11 mouse cellular contexts compared by ENCODE assay signal in the genomic region with DNA sequence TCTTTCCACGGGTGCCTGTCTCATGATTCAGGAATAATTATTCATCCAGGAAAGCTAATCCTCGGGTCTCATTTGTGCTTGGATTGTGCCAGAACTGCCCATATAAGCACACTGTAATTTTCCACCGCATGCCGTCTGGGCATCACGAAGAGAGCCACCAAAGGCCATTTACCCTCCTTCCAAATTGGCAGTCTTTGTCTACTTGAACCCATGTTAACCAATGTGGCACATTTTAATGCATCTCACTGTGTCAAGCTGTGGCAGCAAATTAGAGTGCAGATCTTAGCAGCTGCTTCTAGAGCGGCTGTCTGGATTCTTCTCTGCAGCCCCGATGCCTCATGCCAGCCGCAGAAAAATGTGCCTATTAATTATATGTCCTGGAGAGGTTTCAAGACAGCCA.
DNase-seq lines count a peak whose midpoint lies in the region; ATAC-seq and TF ChIP-seq lines count a peak whose summit lies in the region.
"Had no signal": no experiment of that assay in that cellular context is flagged by ENCODE, and none has a peak within 500 bp of the region (broad histone marks: within the 10 kb centered on the region; RNA-seq: fewer than 3 reads in every experiment).

No protein-coding gene starts in this region.

- H3K4me3 ChIP-seq in heart, embryonic 13.5 days: no peak overlapping the region
- H3K4me3 ChIP-seq in heart, embryonic 11.5 days (ENCODE audit: low read depth, low read length): no peak overlapping the region
- no peak overlapping the region for H3K4me3 ChIP-seq in kidney, postnatal 0 days (replicated peaks; ENCODE audit: low read depth, low read length)
- H3K4me3 ChIP-seq in hindbrain, embryonic 16.5 days (ENCODE audit: low read length): no peak overlapping the region
- H3K4me3 ChIP-seq: layer of hippocampus, adult 2 months had no signal

- H3K9me3 ChIP-seq in heart, embryonic 13.5 days: no peaks in the 10 kb centered on the region
- H3K9me3 ChIP-seq in heart, embryonic 11.5 days (replicated peaks; ENCODE audit: control insufficient read depth, low read length): no peaks in the 10 kb centered on the region
- no peaks in the 10 kb centered on the region for H3K9me3 ChIP-seq in kidney, postnatal 0 days (replicated peaks; ENCODE audit: low read length)
- no peaks in the 10 kb centered on the region for H3K9me3 ChIP-seq in hindbrain, embryonic 16.5 days (ENCODE audit: control insufficient read depth, low read length)

- ATAC-seq in heart, embryonic 13.5 days (ENCODE audit: extremely low read depth, insufficient number of reproducible peaks, low FRiP score, low TSS enrichment): no peak
- no peak for ATAC-seq in heart, embryonic 11.5 days (replicated peaks; ENCODE audit: insufficient number of reproducible peaks, low FRiP score, low TSS enrichment)
- ATAC-seq in kidney, postnatal 0 days (replicated peaks; ENCODE audit: low FRiP score, low read depth): no peak
- peak; percentile 60 for ATAC-seq in hindbrain, embryonic 16.5 days
- ATAC-seq: CD4-positive, CD25-positive, alpha-beta regulatory T cell, adult 4 months had no signal

- H3K27me3 ChIP-seq in heart, embryonic 13.5 days (replicated peaks): no peaks in the 10 kb centered on the region
- H3K27me3 ChIP-seq in heart, embryonic 11.5 days (ENCODE audit: control insufficient read depth, insufficient read depth, low read length): no peaks in the 10 kb centered on the region
- H3K27me3 ChIP-seq in kidney, postnatal 0 days (ENCODE audit: insufficient read depth, low read length): no peaks in the 10 kb centered on the region
- no peaks in the 10 kb centered on the region for H3K27me3 ChIP-seq in hindbrain, embryonic 16.5 days (replicated peaks; ENCODE audit: control insufficient read depth, insufficient read depth, low read length)

- H3K9ac ChIP-seq in heart, embryonic 13.5 days: no peak overlapping the region
- no peak overlapping the region for H3K9ac ChIP-seq in heart, embryonic 11.5 days (ENCODE audit: low read depth, low read length)
- no peak overlapping the region for H3K9ac ChIP-seq in kidney, postnatal 0 days (ENCODE audit: low read depth, low read length)
- H3K9ac ChIP-seq in hindbrain, embryonic 16.5 days (ENCODE audit: low read depth, low read length): no peak overlapping the region

- H3K27ac ChIP-seq in heart, embryonic 13.5 days (replicated peaks): peak overlapping the region; percentile 71
- H3K27ac ChIP-seq in heart, embryonic 11.5 days (ENCODE audit: low read depth, low read length): no peak overlapping the region
- H3K27ac ChIP-seq in kidney, postnatal 0 days: peak overlapping the region; percentile 68
- H3K27ac ChIP-seq in hindbrain, embryonic 16.5 days (ENCODE audit: low read depth, low read length): peak overlapping the region; percentile 40
- H3K27ac ChIP-seq: layer of hippocampus, adult 2 months had no signal

- H3K4me1 ChIP-seq in heart, embryonic 13.5 days: peaks cover 32% of the 10 kb centered on the region
- H3K4me1 ChIP-seq in heart, embryonic 11.5 days (ENCODE audit: control insufficient read depth, insufficient read depth, low read length): peaks cover 4% of the 10 kb centered on the region
- peaks cover 10% of the 10 kb centered on the region for H3K4me1 ChIP-seq in kidney, postnatal 0 days (replicated peaks; ENCODE audit: insufficient read depth, low read length)
- H3K4me1 ChIP-seq in hindbrain, embryonic 16.5 days (ENCODE audit: control insufficient read depth, insufficient read depth, low read depth, low read length): peaks cover 5% of the 10 kb centered on the region

- H3K36me3 ChIP-seq in heart, embryonic 13.5 days: 0 out of 2 replicates have a peak, but pooled peaks cover 3% of the 10 kb centered on the region
- H3K36me3 ChIP-seq in heart, embryonic 11.5 days (ENCODE audit: control insufficient read depth, insufficient read depth, low read length): no peaks in the 10 kb centered on the region
- no peaks in the 10 kb centered on the region for H3K36me3 ChIP-seq in kidney, postnatal 0 days (ENCODE audit: insufficient read depth, low read length)
- no peaks in the 10 kb centered on the region for H3K36me3 ChIP-seq in hindbrain, embryonic 16.5 days (ENCODE audit: control insufficient read depth, insufficient read depth, low read length)

- H3K4me2 ChIP-seq in heart, embryonic 13.5 days: no peak overlapping the region
- H3K4me2 ChIP-seq in heart, embryonic 11.5 days: no peak overlapping the region
- 0 out of 2 replicates have a peak overlapping the region, but pooled peaks have one; percentile 1 for H3K4me2 ChIP-seq in kidney, postnatal 0 days (ENCODE audit: low read length)
- H3K4me2 ChIP-seq in hindbrain, embryonic 16.5 days (ENCODE audit: low read length): no peak overlapping the region

- TF ChIP-seq CTCF in kidney, postnatal 0 days (IDR thresholded peaks at IDR 0.05; ENCODE audit: low read depth): no peak

- DNase-seq in kidney, postnatal 0 days (ENCODE audit: low spot score): no peak
- no peak for DNase-seq in kidney, postnatal 10 days
- peak; percentile 31 for DNase-seq in brain, adult 2 months (ENCODE audit: low read depth, low spot score)
- DNase-seq in embryo, embryonic 10 days (ENCODE audit: low spot score): no peak
- DNase-seq: cerebellum, adult 11 months; embryo, embryonic 11 days had no signal

- WGBS in heart, embryonic 13.5 days: 79% methylated on average over 8 of the region's 8 CpGs
- WGBS in heart, embryonic 11.5 days (ENCODE audit: insufficient replicate concordance): 88% methylated on average over 8 of the region's 8 CpGs
- 37% methylated on average over 8 of the region's 8 CpGs for WGBS in kidney, postnatal 0 days
- WGBS in hindbrain, embryonic 16.5 days: 32% methylated on average over 8 of the region's 8 CpGs
